Mouse (Mus musculus) liver, embryonic 12.5 days (tissue): ENCODE data around the gene Zfp423. TPM values are rescaled to one million over a fixed set of nuclear protein-coding genes. Genes with fewer than 3 reads are reported as not detected.
A peak's percentile ranks its signal among the peaks of the same experiment; 100 is the strongest.

Experiments
- ATAC-seq: fragments of 200-750 bp; cut with Nextera tagmentation; 2 replicates; pipeline ENCODE4 v1.8.0; 2017; ENCODE audit warnings: moderate number of reproducible peaks, mild to moderate bottlenecking, moderate library complexity
- H3K27ac ChIP-seq: fragments of 300-500 bp; sonication (generic); 2 replicates; pipeline ENCODE4 v1.5.1; 2016; ENCODE audit warnings: mild to moderate bottlenecking
- H3K27me3 ChIP-seq: fragments of 300-500 bp; sonication (generic); replicated peaks from 2 replicates; pipeline ENCODE4 v1.6.1; 2016; ENCODE audit warnings: mild to moderate bottlenecking, moderate library complexity
- H3K36me3 ChIP-seq: fragments of 300-500 bp; sonication (generic); 2 replicates; pipeline ENCODE4 v1.6.1; 2016; ENCODE audit warnings: mild to moderate bottlenecking, moderate library complexity
- H3K4me1 ChIP-seq: fragments of 300-500 bp; sonication (generic); 2 replicates; pipeline ENCODE4 v1.6.1; 2016
- H3K4me2 ChIP-seq: fragments of 300-500 bp; sonication (generic); 2 replicates; pipeline ENCODE4 v1.6.1; 2016; ENCODE audit warnings: mild to moderate bottlenecking, moderate library complexity
- H3K4me3 ChIP-seq: fragments of 300-500 bp; sonication (generic); 2 replicates; pipeline ENCODE4 v1.5.1; 2016; ENCODE audit warnings: mild to moderate bottlenecking, moderate library complexity
- H3K9ac ChIP-seq: fragments of 300-500 bp; sonication (generic); 2 replicates; pipeline ENCODE4 v1.6.1; 2016; ENCODE audit warnings: mild to moderate bottlenecking, moderate library complexity
- H3K9me3 ChIP-seq: fragments of 300-500 bp; sonication (generic); replicated peaks from 2 replicates; pipeline ENCODE4 v1.6.1; 2016; ENCODE audit warnings: mild to moderate bottlenecking, moderate library complexity
- WGBS: fragments of 180-500 bp; shearing (Covaris S2); methylation state at CpG from one replicate; pipeline ENCODE4 v1.1.7; 2016; ENCODE audit not compliant: insufficient replicate concordance; 5-methylcytosine and 5-hydroxymethylcytosine counted together
- polyA plus RNA-seq: library from polyadenylated mRNA; unstranded; fragments of >200 nt; fragmentation: Nextera tagmentation; extraction: Ambion mirVana; gene quantifications from 2 replicates; pipeline ENCODE4 v1.2.1, GENCODE M21; 2016

Zfp423 gene
- 2.1 and 2.5 TPM in 2 replicates for polyA plus RNA-seq

- peak within 1 kb of the TSS; percentile 61 for H3K9ac ChIP-seq
- H3K27ac ChIP-seq = peak within 1 kb of the TSS; percentile 71
- H3K4me3 ChIP-seq = peak within 1 kb of the TSS; percentile 59
- peaks cover 96% of the 10 kb centered on the region for H3K27me3 ChIP-seq
- H3K4me2 ChIP-seq = peak within 1 kb of the TSS; percentile 75
- H3K36me3 ChIP-seq = no peaks in the 10 kb centered on the region
- ATAC-seq = no peak
- WGBS = 2% methylated on average over 31 of the region's 48 CpGs
- no peaks in the 10 kb centered on the region for H3K9me3 ChIP-seq
- H3K4me1 ChIP-seq = peaks cover 18% of the 10 kb centered on the region
Observed at GRCm38 (mm10) chr8:87959320-87959920, at the start of gene Zfp423. Gene Zfp423 (minus strand): TSS chr8:87959595.

- 75% methylated on average over 5 of the region's 5 CpGs for WGBS
- H3K27ac ChIP-seq = no peak overlapping the region
- no peak for ATAC-seq
Observed at GRCm38 (mm10) chr8:88006811-88007210, 47.4 kb upstream of the Zfp423 start.

GRCm38 (mm10) chr8:87984778-87985177 lies 25.4 kb upstream of the Zfp423 start:
- H3K4me3 ChIP-seq = no peak overlapping the region

More at GRCm38 (mm10) chr8:88006811-88007210, 47.4 kb upstream of the Zfp423 start:
- Histone ChIP-seq H3K9me3 (no peaks in the 10 kb centered on the region), H3K4me1 (peaks cover 13% of the 10 kb centered on the region; the same call in 1 of the 2 replicates), H3K9ac (no peak overlapping the region), H3K36me3 (no peaks in the 10 kb centered on the region), H3K27me3 (no peaks in the 10 kb centered on the region), H3K4me2 (no peak overlapping the region), H3K4me3 (no peak overlapping the region)

GRCm38 (mm10) chr8:87984032-87984431 lies 24.6 kb upstream of the Zfp423 start:
- H3K4me1 ChIP-seq = no peaks in the 10 kb centered on the region
- ATAC-seq = no peak
- 21% methylated on average over 8 of the region's 8 CpGs for WGBS
- no peaks in the 10 kb centered on the region; the same call in 1 of the 2 replicates for H3K27me3 ChIP-seq
- H3K4me3 ChIP-seq = no peak overlapping the region
- no peak overlapping the region for H3K27ac ChIP-seq
- H3K9ac ChIP-seq = no peak overlapping the region
- no peaks in the 10 kb centered on the region for H3K9me3 ChIP-seq
- no peak overlapping the region for H3K4me2 ChIP-seq
- no peaks in the 10 kb centered on the region for H3K36me3 ChIP-seq

More at GRCm38 (mm10) chr8:87984778-87985177, 25.4 kb upstream of the Zfp423 start:
- 14% methylated on average over 5 of the region's 5 CpGs for WGBS
- no peaks in the 10 kb centered on the region; the same call in 1 of the 2 replicates for H3K27me3 ChIP-seq
- no peak overlapping the region for H3K27ac ChIP-seq
- H3K4me2 ChIP-seq = no peak overlapping the region
- H3K9me3 ChIP-seq = no peaks in the 10 kb centered on the region
- H3K36me3 ChIP-seq = no peaks in the 10 kb centered on the region
- no peak for ATAC-seq
- no peak overlapping the region for H3K9ac ChIP-seq
- H3K4me1 ChIP-seq = no peaks in the 10 kb centered on the region

GRCm38 (mm10) chr8:87982936-87983335 lies 23.5 kb upstream of the Zfp423 start:
- no peaks in the 10 kb centered on the region for H3K4me1 ChIP-seq
- H3K27me3 ChIP-seq = no peaks in the 10 kb centered on the region; the same call in 1 of the 2 replicates
- no peak overlapping the region for H3K4me3 ChIP-seq
- H3K27ac ChIP-seq = no peak overlapping the region
- no peaks in the 10 kb centered on the region for H3K36me3 ChIP-seq
- H3K4me2 ChIP-seq = no peak overlapping the region
- no peaks in the 10 kb centered on the region for H3K9me3 ChIP-seq
- no peak overlapping the region for H3K9ac ChIP-seq
- no peak for ATAC-seq
- 71% methylated on average over 4 of the region's 4 CpGs for WGBS

- ATAC-seq = no peak
- H3K4me2 ChIP-seq = no peak overlapping the region
- no peaks in the 10 kb centered on the region for H3K9me3 ChIP-seq
- no peak overlapping the region for H3K9ac ChIP-seq
- H3K27me3 ChIP-seq = peaks cover 38% of the 10 kb centered on the region
- H3K4me3 ChIP-seq = no peak overlapping the region
- 0 out of 2 replicates have a peak, but pooled peaks cover 5% of the 10 kb centered on the region for H3K4me1 ChIP-seq
- H3K27ac ChIP-seq = no peak overlapping the region
- WGBS = 30% methylated on average over 1 of the region's 1 CpGs
- no peaks in the 10 kb centered on the region for H3K36me3 ChIP-seq
Observed at GRCm38 (mm10) chr8:87975466-87975809, 16.0 kb upstream of the Zfp423 start.

GRCm38 (mm10) chr8:87974759-87975465 lies 15.5 kb upstream of the Zfp423 start:
- Histone ChIP-seq H3K27me3 (peaks cover 38% of the 10 kb centered on the region), H3K4me1 (0 out of 2 replicates have a peak, but pooled peaks cover 5% of the 10 kb centered on the region), H3K36me3 (no peaks in the 10 kb centered on the region), H3K27ac (no peak overlapping the region), H3K9me3 (no peaks in the 10 kb centered on the region), H3K4me3 (no peak overlapping the region), H3K4me2 (peak overlapping the region; percentile 43), H3K9ac (no peak overlapping the region)
- WGBS = 7% methylated on average over 24 of the region's 24 CpGs
- no peak for ATAC-seq

GRCm38 (mm10) chr8:87974122-87974758 lies 14.8 kb upstream of the Zfp423 start:
- Histone ChIP-seq H3K9ac (no peak overlapping the region), H3K4me3 (no peak overlapping the region), H3K4me2 (peak overlapping the region; percentile 43)

GRCm38 (mm10) chr8:87967866-87968620 lies 8.6 kb upstream of the Zfp423 start:
- Histone ChIP-seq H3K9ac (no peak overlapping the region), H3K36me3 (no peaks in the 10 kb centered on the region), H3K9me3 (no peaks in the 10 kb centered on the region), H3K4me3 (no peak overlapping the region), H3K4me2 (no peak overlapping the region), H3K27ac (no peak overlapping the region), H3K4me1 (no peaks in the 10 kb centered on the region), H3K27me3 (peaks cover 35% of the 10 kb centered on the region)
- no peak for ATAC-seq
- WGBS = 36% methylated on average over 8 of the region's 8 CpGs

More at GRCm38 (mm10) chr8:87974122-87974758, 14.8 kb upstream of the Zfp423 start:
- WGBS = 11% methylated on average over 21 of the region's 21 CpGs
- H3K4me1 ChIP-seq = 0 out of 2 replicates have a peak, but pooled peaks cover 5% of the 10 kb centered on the region
- no peak for ATAC-seq
- H3K9me3 ChIP-seq = no peaks in the 10 kb centered on the region
- H3K36me3 ChIP-seq = no peaks in the 10 kb centered on the region
- peaks cover 38% of the 10 kb centered on the region for H3K27me3 ChIP-seq
- no peak overlapping the region for H3K27ac ChIP-seq

GRCm38 (mm10) chr8:87967057-87967820 lies 7.8 kb upstream of the Zfp423 start:
- no peaks in the 10 kb centered on the region for H3K4me1 ChIP-seq
- H3K4me3 ChIP-seq = no peak overlapping the region
- peaks cover 44% of the 10 kb centered on the region for H3K27me3 ChIP-seq
- 27% methylated on average over 2 of the region's 2 CpGs for WGBS
- no peak for ATAC-seq
- no peaks in the 10 kb centered on the region for H3K9me3 ChIP-seq
- H3K36me3 ChIP-seq = no peaks in the 10 kb centered on the region
- H3K9ac ChIP-seq = no peak overlapping the region
- no peak overlapping the region for H3K4me2 ChIP-seq
- no peak overlapping the region for H3K27ac ChIP-seq
